Mouse (Mus musculus) ES-E14 (cell line): ENCODE results near the gene 1810013L24Rik.

ENCODE experiments used
- CHD2 ChIP-seq: IDR thresholded peaks from 2 replicates; pipeline ENCODE4 v1.6.1; 2014; ENCODE audit warnings: mild to moderate bottlenecking, low read depth, low read length, inconsistent platforms
- HCFC1 ChIP-seq: IDR thresholded peaks from 2 replicates; pipeline ENCODE4 v1.6.1; 2012; ENCODE audit warnings: low read length, inconsistent platforms, borderline replicate concordance; ENCODE audit not compliant: insufficient read depth
- ZC3H11A ChIP-seq: IDR thresholded peaks from 2 replicates; pipeline ENCODE4 v1.6.1; 2012; ENCODE audit warnings: low read depth, mild to moderate bottlenecking, inconsistent platforms, low read length, borderline replicate concordance
- ZNF384 ChIP-seq: IDR thresholded peaks from 2 replicates; pipeline ENCODE4 v1.6.1; 2012; ENCODE audit warnings: low read depth, low read length, inconsistent platforms

DNA sequence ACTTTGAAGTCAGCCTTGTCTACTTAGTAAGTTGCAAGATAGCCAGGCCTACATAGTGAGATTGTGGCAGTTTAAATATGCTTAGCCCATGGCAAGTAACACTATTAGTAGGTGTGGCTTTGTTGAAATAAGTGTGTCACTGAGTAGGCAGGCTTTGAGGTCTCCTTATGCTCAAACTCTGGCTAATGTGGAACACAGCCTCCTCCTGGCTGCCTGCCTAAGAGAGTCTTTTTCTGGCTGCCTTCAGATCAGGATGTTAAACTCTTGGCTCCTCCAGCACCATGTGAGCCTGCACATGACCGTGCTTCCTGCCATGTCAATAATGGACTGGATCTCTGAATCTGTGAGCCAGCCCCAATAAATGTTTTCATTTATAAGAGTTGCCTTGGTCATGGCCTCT, 8.5 kb upstream of the 1810013L24Rik start:
- TF ChIP-seq ZNF384 (no peak), CHD2 (no peak), ZC3H11A (no peak), HCFC1 (no peak)
